Mouse (Mus musculus): ENCODE data around the gene Sesn2.

DNA sequence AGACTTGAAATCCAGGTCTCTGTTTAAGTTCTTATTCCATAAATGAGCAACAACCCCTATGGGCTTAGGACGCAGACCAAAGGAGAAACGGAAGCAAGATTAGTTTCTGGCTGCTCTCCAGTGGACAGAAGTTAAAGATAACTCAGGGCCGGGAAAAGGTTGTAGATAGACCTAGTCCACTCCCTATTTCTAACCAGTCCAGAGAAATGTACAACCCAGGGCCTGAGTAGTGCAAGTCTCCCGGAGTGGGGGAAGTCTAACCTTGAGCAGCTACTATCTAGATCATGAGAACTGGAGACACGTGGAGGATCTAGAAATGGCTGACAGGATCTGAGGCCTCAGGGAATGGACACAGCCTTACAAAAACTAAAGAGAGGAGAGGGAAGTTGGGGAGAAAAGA is 22.2 kb upstream of the Sesn2 start:
- TF ChIP-seq EP300 (IDR thresholded peaks at IDR 0.05; ENCODE audit: low read depth) (no peak), CTCF (IDR thresholded peaks at IDR 0.05; ENCODE audit: low read depth) (no peak)
